Mouse (Mus musculus) testis, adult 2 months (tissue): Measurements from ENCODE around the gene Rbm38. TPM values are rescaled to one million over a fixed set of nuclear protein-coding genes. Genes with fewer than 3 reads are reported as not detected.

Experiments
- H3K27ac ChIP-seq: fragments of 200-500 bp; 2 replicates; pipeline ENCODE4 v1.5.1; 2012; ENCODE audit warnings: low read depth, low read length; ENCODE audit not compliant: control insufficient read depth, insufficient read depth
- H3K27me3 ChIP-seq: fragments of 200-500 bp; 2 replicates; pipeline ENCODE4 v1.6.1; 2012; ENCODE audit warnings: mild to moderate bottlenecking, low read length, moderate library complexity; ENCODE audit not compliant: control insufficient read depth, insufficient read depth
- H3K36me3 ChIP-seq: fragments of 200-500 bp; 2 replicates; pipeline ENCODE4 v1.6.1; 2012; ENCODE audit warnings: mild to moderate bottlenecking, low read length; ENCODE audit not compliant: control insufficient read depth, insufficient read depth
- H3K4me1 ChIP-seq: fragments of 200-500 bp; 2 replicates; pipeline ENCODE4 v1.6.1; 2012; ENCODE audit warnings: low read length; ENCODE audit not compliant: control insufficient read depth, insufficient read depth
- H3K4me3 ChIP-seq: fragments of 200-500 bp; 2 replicates; pipeline ENCODE4 v1.5.1; 2012; ENCODE audit warnings: low read depth, mild to moderate bottlenecking, low read length, moderate library complexity, mixed read lengths; ENCODE audit not compliant: control insufficient read depth
- CTCF ChIP-seq: fragments of 200-500 bp; IDR thresholded peaks from 2 replicates; pipeline ENCODE4 v1.5.1; 2012; ENCODE audit warnings: low read depth, mild to moderate bottlenecking, inconsistent platforms, low read length, moderate library complexity; ENCODE audit not compliant: control insufficient read depth, insufficient read depth, insufficient replicate concordance
- POLR2A ChIP-seq: fragments of 200-500 bp; IDR thresholded peaks from 2 replicates; pipeline ENCODE4 v1.6.1; 2012; ENCODE audit warnings: low read depth, mild to moderate bottlenecking, inconsistent platforms, low read length, moderate library complexity; ENCODE audit not compliant: control insufficient read depth
- polyA plus RNA-seq: library from polyadenylated mRNA; depleted of rRNA; stranded (reverse); fragments of >200 nt; gene quantifications from 2 replicates; pipeline ENCODE4 v1.2.3, GENCODE M21; 2012

Rbm38 gene
- polyA plus RNA-seq, 1 experiment: 33.7 TPM

DNA sequence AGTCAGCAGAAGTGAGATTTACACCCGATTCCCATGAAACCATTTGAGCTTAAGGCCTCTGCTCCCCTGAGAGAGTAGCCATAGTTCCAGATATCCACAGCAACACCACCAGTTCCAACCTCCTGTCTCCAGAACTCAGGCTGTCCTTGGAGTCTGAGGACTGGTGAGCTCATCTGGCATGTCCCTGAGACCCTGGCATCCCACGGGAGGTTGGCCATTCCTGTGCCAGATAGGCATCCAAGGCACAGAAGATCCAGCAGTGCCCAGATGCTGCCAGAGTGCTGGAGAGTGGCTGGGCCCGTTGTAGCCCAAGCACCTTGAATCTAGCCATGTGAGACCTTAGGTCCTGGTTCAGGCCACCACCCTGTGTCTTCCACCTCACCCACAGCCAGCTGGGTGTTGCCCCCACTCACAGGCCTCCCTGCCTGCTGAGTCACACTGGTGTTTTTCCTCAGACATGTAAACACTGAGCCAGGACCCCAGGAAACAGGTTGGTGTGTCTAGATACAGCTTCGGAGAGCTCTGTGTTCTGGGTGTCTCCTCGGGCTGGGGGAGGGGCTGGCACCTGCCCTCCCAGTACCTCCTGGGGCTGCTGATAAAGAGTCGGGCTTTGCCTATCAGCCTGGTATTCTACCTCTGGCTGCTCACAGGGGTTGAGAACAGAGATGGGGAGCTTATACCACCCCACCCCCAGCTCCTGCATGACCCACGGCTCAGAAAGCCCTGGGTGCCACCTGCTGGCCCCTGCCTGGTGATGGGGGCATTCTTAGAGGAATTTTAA, 17.7 kb downstream of the Rbm38 start:
- Histone ChIP-seq H3K36me3 (no peaks in the 10 kb centered on the region), H3K4me1 (peaks cover 2% of the 10 kb centered on the region; the same call in 1 of the 2 replicates), H3K27ac (no peak overlapping the region), H3K4me3 (no peak overlapping the region), H3K27me3 (no peaks in the 10 kb centered on the region)
- TF ChIP-seq CTCF (no peak), POLR2A (no peak)

GRCm38 (mm10) chr2:173039041-173039440, 18.7 kb downstream of the Rbm38 start:
- no peak overlapping the region for H3K27ac ChIP-seq

GRCm38 (mm10) chr2:173040803-173041202, 20.5 kb downstream of the Rbm38 start:
- H3K27me3 ChIP-seq: no peaks in the 10 kb centered on the region
- no peaks in the 10 kb centered on the region for H3K36me3 ChIP-seq
- H3K4me3 ChIP-seq: no peak overlapping the region
- TF ChIP-seq CTCF (no peak), POLR2A (no peak)
- H3K27ac ChIP-seq: no peak overlapping the region
- peaks cover 2% of the 10 kb centered on the region; the same call in 1 of the 2 replicates for H3K4me1 ChIP-seq

More at GRCm38 (mm10) chr2:173039041-173039440, 18.7 kb downstream of the Rbm38 start:
- Histone ChIP-seq H3K4me1 (peaks cover 2% of the 10 kb centered on the region; the same call in 1 of the 2 replicates), H3K36me3 (no peaks in the 10 kb centered on the region), H3K27me3 (no peaks in the 10 kb centered on the region), H3K4me3 (no peak overlapping the region)
- TF ChIP-seq CTCF (no peak), POLR2A (no peak)

DNA sequence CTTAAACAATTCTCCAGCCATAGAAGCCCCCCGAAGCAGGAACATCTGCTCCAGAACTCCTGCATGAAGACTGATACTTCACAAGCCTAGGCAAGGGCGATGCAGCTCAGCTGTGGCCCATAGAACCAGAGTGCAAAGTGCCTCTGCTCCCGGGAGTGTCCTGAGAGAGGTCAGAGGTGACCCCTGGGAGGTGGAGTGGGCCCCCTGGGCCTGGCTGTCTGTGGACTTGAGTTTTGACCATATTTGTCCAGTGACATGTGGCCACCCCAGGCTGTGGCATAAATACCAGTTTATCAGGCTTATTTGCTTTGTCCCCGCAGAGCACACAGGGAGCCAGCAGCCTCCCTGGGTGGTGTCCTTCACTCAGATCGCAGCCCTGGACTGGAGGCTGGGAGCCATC, 20.9 kb downstream of the Rbm38 start:
- Histone ChIP-seq H3K27ac (no peak overlapping the region), H3K4me1 (peaks cover 2% of the 10 kb centered on the region; the same call in 1 of the 2 replicates), H3K36me3 (no peaks in the 10 kb centered on the region), H3K4me3 (no peak overlapping the region), H3K27me3 (no peaks in the 10 kb centered on the region)
- TF ChIP-seq CTCF (no peak), POLR2A (no peak)

DNA sequence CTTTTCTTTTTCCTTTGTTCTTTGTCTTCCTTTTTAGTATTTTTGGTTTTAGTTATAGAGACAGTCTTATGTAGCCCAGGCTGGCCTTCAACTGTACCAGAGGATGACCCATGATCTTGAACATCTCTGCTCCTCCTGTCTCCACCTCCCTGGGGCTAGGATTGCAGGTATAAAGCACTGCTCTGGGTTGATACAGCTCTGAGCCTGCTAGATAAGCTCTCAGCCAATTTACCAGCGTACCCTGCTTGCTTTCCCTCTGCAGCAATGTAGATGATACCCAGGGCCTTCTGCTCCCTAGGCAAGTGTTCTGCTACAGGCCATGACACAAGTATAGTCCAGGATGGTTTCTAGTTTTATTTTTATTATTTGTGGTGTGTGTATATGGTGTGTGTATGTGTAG, 21.6 kb downstream of the Rbm38 start:
- TF ChIP-seq POLR2A: no peak
- TF ChIP-seq CTCF: no peak
- no peaks in the 10 kb centered on the region for H3K36me3 ChIP-seq
- peaks cover 2% of the 10 kb centered on the region; the same call in 1 of the 2 replicates for H3K4me1 ChIP-seq
- no peaks in the 10 kb centered on the region for H3K27me3 ChIP-seq
- H3K27ac ChIP-seq: no peak overlapping the region
- H3K4me3 ChIP-seq: no peak overlapping the region

DNA sequence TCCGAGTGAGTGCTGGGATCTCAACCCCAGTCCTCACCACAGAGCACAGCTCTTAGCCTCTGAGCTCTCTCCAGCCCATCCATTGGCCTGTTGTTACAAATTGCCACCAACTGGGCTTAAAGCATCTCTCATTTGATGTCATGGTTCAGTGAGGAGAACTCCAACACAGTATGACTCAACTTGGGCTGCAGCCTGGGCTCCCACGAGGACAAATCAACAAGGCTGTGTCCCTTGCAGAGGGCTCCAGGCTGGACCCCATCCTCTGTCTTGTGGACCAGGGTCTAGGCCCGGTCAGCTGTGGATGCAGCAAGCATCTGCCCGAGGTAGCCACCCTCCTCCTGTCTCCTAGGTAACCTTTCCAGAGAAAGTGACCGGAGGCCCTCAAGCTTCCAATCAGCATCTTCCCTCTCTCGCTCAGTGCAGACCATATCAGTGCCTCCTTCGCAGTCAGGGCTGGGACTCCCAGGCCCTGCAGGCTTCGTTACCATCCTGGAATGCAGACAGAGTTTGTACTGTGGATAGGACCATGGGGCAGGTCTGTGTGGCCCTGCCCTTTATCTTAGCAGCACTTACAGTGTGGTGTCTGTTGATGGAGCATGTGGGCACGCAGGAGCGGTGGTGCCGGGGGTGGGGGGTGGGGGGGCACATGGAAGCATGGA, 22.3 kb downstream of the Rbm38 start:
- no peaks in the 10 kb centered on the region for H3K36me3 ChIP-seq
- H3K4me1 ChIP-seq: peaks cover 2% of the 10 kb centered on the region; the same call in 1 of the 2 replicates
- H3K27me3 ChIP-seq: no peaks in the 10 kb centered on the region
- TF ChIP-seq CTCF: no peak
- no peak for TF ChIP-seq POLR2A
- no peak overlapping the region for H3K27ac ChIP-seq
- no peak overlapping the region for H3K4me3 ChIP-seq

GRCm38 (mm10) chr2:173044198-173044970, 24.1 kb downstream of the Rbm38 start:
- no peak overlapping the region for H3K4me3 ChIP-seq

More at GRCm38 (mm10) chr2:173044198-173044970, 24.1 kb downstream of the Rbm38 start:
- no peaks in the 10 kb centered on the region for H3K4me1 ChIP-seq
- peak overlapping the region; percentile 23 for H3K27ac ChIP-seq
- H3K36me3 ChIP-seq: no peaks in the 10 kb centered on the region
- TF ChIP-seq POLR2A: no peak
- TF ChIP-seq CTCF: no peak
- H3K27me3 ChIP-seq: no peaks in the 10 kb centered on the region
